Mouse (Mus musculus) c-Kit-negative CD71-positive TER-119-positive erythroid progenitor cells, embryonic 14.5 days (primary cell): Measurements from ENCODE around the gene Mgll.

Source experiments
- DNase-seq: peaks from one replicate; pipeline ENCODE4 v3.0.0-alpha.2; 2013; ENCODE audit warnings: low read depth, low spot score

Mgll gene

GRCm38 (mm10) chr6:88724313-88725195 is at the start of gene Mgll:
Gene Mgll, plus strand, starts transcription at chr6:88724412.
- peak; percentile 65 for DNase-seq

- no peak for DNase-seq
Observed at GRCm38 (mm10) chr6:88675815-88676214, 48.4 kb upstream of the Mgll start.

GRCm38 (mm10) chr6:88676753-88677736 is 47.2 kb upstream of the Mgll start:
- no peak for DNase-seq

- no peak for DNase-seq
Observed at GRCm38 (mm10) chr6:88677738-88678137, 46.5 kb upstream of the Mgll start.

- no peak for DNase-seq
Observed at GRCm38 (mm10) chr6:88681026-88681425, 43.2 kb upstream of the Mgll start.

GRCm38 (mm10) chr6:88683380-88684053 is 40.7 kb upstream of the Mgll start:
- no peak for DNase-seq

- no peak for DNase-seq
Observed at GRCm38 (mm10) chr6:88688171-88688570, 36.0 kb upstream of the Mgll start.

- no peak for DNase-seq
Observed at GRCm38 (mm10) chr6:88688712-88689111, 35.5 kb upstream of the Mgll start.

GRCm38 (mm10) chr6:88690211-88690610 is 34.0 kb upstream of the Mgll start:
- DNase-seq, result no peak

GRCm38 (mm10) chr6:88691361-88691760 is 32.9 kb upstream of the Mgll start:
- no peak for DNase-seq

- no peak for DNase-seq
Observed at GRCm38 (mm10) chr6:88702887-88703286, 21.3 kb upstream of the Mgll start.

GRCm38 (mm10) chr6:88703731-88704130 is 20.5 kb upstream of the Mgll start:
- no peak for DNase-seq

- DNase-seq, result no peak
Observed at GRCm38 (mm10) chr6:88708401-88709278, 15.6 kb upstream of the Mgll start.

GRCm38 (mm10) chr6:88709279-88709575 is 15.0 kb upstream of the Mgll start:
- DNase-seq, result no peak

- no peak for DNase-seq
Observed at GRCm38 (mm10) chr6:88711313-88711712, 12.9 kb upstream of the Mgll start.

- DNase-seq, result no peak
Observed at GRCm38 (mm10) chr6:88712083-88712482, 12.1 kb upstream of the Mgll start.

- DNase-seq, result no peak
Observed at GRCm38 (mm10) chr6:88713320-88713719, 10.9 kb upstream of the Mgll start.

- DNase-seq, result no peak
Observed at GRCm38 (mm10) chr6:88714200-88714674, 10.0 kb upstream of the Mgll start.

- DNase-seq, result no peak
Observed at GRCm38 (mm10) chr6:88715378-88715781, 8.8 kb upstream of the Mgll start.

- no peak for DNase-seq
Observed at GRCm38 (mm10) chr6:88715966-88716365, 8.2 kb upstream of the Mgll start.
